Mouse (Mus musculus): ENCODE results near the gene Ube4a. TPM values are rescaled to one million over a fixed set of nuclear protein-coding genes. Genes with fewer than 3 reads are reported as not detected.

Gene Ube4a
- polyA plus RNA-seq, 1 experiment from 2014 or later = 14.7 TPM

- WGBS = under 1% methylated on average over 42 of the region's 44 CpGs
- H3K4me2 ChIP-seq = peak overlapping the region; percentile 100
- no peaks in the 10 kb centered on the region for H3K9me3 ChIP-seq (replicated peaks)
- H3K36me3 ChIP-seq = no peaks in the 10 kb centered on the region
- H3K27ac ChIP-seq = peak overlapping the region; percentile 94
- H3K4me1 ChIP-seq (replicated peaks) = peaks cover 53% of the 10 kb centered on the region
- ATAC-seq (replicated peaks; ENCODE audit: insufficient number of reproducible peaks, insufficient read depth, low FRiP score, low read depth) = peak; percentile 7
- peak overlapping the region; percentile 99 for H3K9ac ChIP-seq
- H3K4me3 ChIP-seq = peak overlapping the region; percentile 99
- H3K27me3 ChIP-seq = no peaks in the 10 kb centered on the region
Measured at GRCm38 (mm10) chr9:44880309-44881081, 84.9 kb downstream of the Ube4a start.

- H3K27ac ChIP-seq = peak overlapping the region; percentile 94
- H3K9ac ChIP-seq = peak overlapping the region; percentile 99
- H3K4me1 ChIP-seq (replicated peaks) = peaks cover 58% of the 10 kb centered on the region
- no peak for ATAC-seq (replicated peaks; ENCODE audit: insufficient number of reproducible peaks, insufficient read depth, low FRiP score, low read depth)
- H3K4me3 ChIP-seq = peak overlapping the region; percentile 99
- no peaks in the 10 kb centered on the region for H3K9me3 ChIP-seq (replicated peaks)
- H3K4me2 ChIP-seq = peak overlapping the region; percentile 100
- no peaks in the 10 kb centered on the region for H3K36me3 ChIP-seq
- no peaks in the 10 kb centered on the region for H3K27me3 ChIP-seq
- under 1% methylated on average over 13 of the region's 13 CpGs for WGBS
Measured at GRCm38 (mm10) chr9:44879694-44880271, 85.6 kb downstream of the Ube4a start.

GRCm38 (mm10) chr9:44878776-44879500 is 86.5 kb downstream of the Ube4a start:
- peak overlapping the region; percentile 99 for H3K9ac ChIP-seq
- peaks cover 64% of the 10 kb centered on the region for H3K4me1 ChIP-seq (replicated peaks)
- no peaks in the 10 kb centered on the region for H3K9me3 ChIP-seq (replicated peaks)
- H3K4me2 ChIP-seq = peak overlapping the region; percentile 100
- no peaks in the 10 kb centered on the region for H3K27me3 ChIP-seq
- no peaks in the 10 kb centered on the region for H3K36me3 ChIP-seq
- H3K27ac ChIP-seq = peak overlapping the region; percentile 94
- 27% methylated on average over 9 of the region's 9 CpGs for WGBS
- peak overlapping the region; percentile 99 for H3K4me3 ChIP-seq
- ATAC-seq (replicated peaks; ENCODE audit: insufficient number of reproducible peaks, insufficient read depth, low FRiP score, low read depth) = no peak

GRCm38 (mm10) chr9:44877686-44878085 is 87.7 kb downstream of the Ube4a start:
- Histone ChIP-seq H3K4me1 (replicated peaks) (peaks cover 69% of the 10 kb centered on the region), H3K4me3 (no peak overlapping the region), H3K27me3 (no peaks in the 10 kb centered on the region), H3K9ac (no peak overlapping the region), H3K9me3 (replicated peaks) (no peaks in the 10 kb centered on the region), H3K4me2 (no peak overlapping the region), H3K27ac (no peak overlapping the region), H3K36me3 (no peaks in the 10 kb centered on the region)
- WGBS = 84% methylated on average over 7 of the region's 7 CpGs
- no peak for ATAC-seq (replicated peaks; ENCODE audit: insufficient number of reproducible peaks, insufficient read depth, low FRiP score, low read depth)

GRCm38 (mm10) chr9:44875476-44875875 is 89.9 kb downstream of the Ube4a start:
- peak overlapping the region; percentile 19; the same call in 1 of the 2 replicates for H3K4me2 ChIP-seq
- no peak for ATAC-seq (replicated peaks; ENCODE audit: insufficient number of reproducible peaks, insufficient read depth, low FRiP score, low read depth)
- H3K4me1 ChIP-seq (replicated peaks) = peaks cover 71% of the 10 kb centered on the region
- H3K9me3 ChIP-seq (replicated peaks) = no peaks in the 10 kb centered on the region
- 0 out of 2 replicates have a peak overlapping the region, but pooled peaks have one; percentile 20 for H3K9ac ChIP-seq
- no peaks in the 10 kb centered on the region for H3K36me3 ChIP-seq
- H3K27ac ChIP-seq = peak overlapping the region; percentile 44
- H3K27me3 ChIP-seq = no peaks in the 10 kb centered on the region
- WGBS = 59% methylated on average over 7 of the region's 7 CpGs
- no peak overlapping the region for H3K4me3 ChIP-seq

GRCm38 (mm10) chr9:44874198-44874597 is 91.2 kb downstream of the Ube4a start:
- Histone ChIP-seq H3K4me2 (no peak overlapping the region), H3K27ac (no peak overlapping the region), H3K9me3 (replicated peaks) (no peaks in the 10 kb centered on the region), H3K36me3 (no peaks in the 10 kb centered on the region), H3K4me3 (no peak overlapping the region), H3K4me1 (replicated peaks) (peaks cover 66% of the 10 kb centered on the region), H3K9ac (no peak overlapping the region), H3K27me3 (no peaks in the 10 kb centered on the region)
- no peak for ATAC-seq (replicated peaks; ENCODE audit: insufficient number of reproducible peaks, insufficient read depth, low FRiP score, low read depth)

GRCm38 (mm10) chr9:44873665-44874064 is 91.7 kb downstream of the Ube4a start:
- H3K27me3 ChIP-seq = no peaks in the 10 kb centered on the region
- H3K9me3 ChIP-seq (replicated peaks) = no peaks in the 10 kb centered on the region
- no peak for ATAC-seq (replicated peaks; ENCODE audit: insufficient number of reproducible peaks, insufficient read depth, low FRiP score, low read depth)
- WGBS = 59% methylated on average over 5 of the region's 5 CpGs
- no peak overlapping the region for H3K27ac ChIP-seq
- no peaks in the 10 kb centered on the region for H3K36me3 ChIP-seq
- no peak overlapping the region for H3K9ac ChIP-seq
- H3K4me3 ChIP-seq = no peak overlapping the region
- H3K4me1 ChIP-seq (replicated peaks) = peaks cover 62% of the 10 kb centered on the region
- H3K4me2 ChIP-seq = no peak overlapping the region

Other genes with a start within 250 kb of the Ube4a start
- gene Phldb1, start 230.4 kb downstream of the Ube4a start, polyA plus RNA-seq (2015; fragmentation: Nextera tagmentation; extraction: Ambion mirVana) = 23.7 and 31.3 TPM in 2 replicates
- 106 and 125 TPM in 2 replicates for gene Arcn1, start 197.8 kb downstream of the Ube4a start, polyA plus RNA-seq (2015; fragmentation: Nextera tagmentation; extraction: Ambion mirVana)
- 54.3 and 66.6 TPM in 2 replicates for gene Ift46, start 197.7 kb downstream of the Ube4a start, polyA plus RNA-seq (2015; fragmentation: Nextera tagmentation; extraction: Ambion mirVana)
- gene Tmem25, start 166.3 kb downstream of the Ube4a start, polyA plus RNA-seq (2015; fragmentation: Nextera tagmentation; extraction: Ambion mirVana) = 2.1 and 2.8 TPM in 2 replicates
- 0.30 and 1.1 TPM in 2 replicates for gene Ttc36, start 162.5 kb downstream of the Ube4a start, polyA plus RNA-seq (2015; fragmentation: Nextera tagmentation; extraction: Ambion mirVana)
- gene Kmt2a, start 84.3 kb downstream of the Ube4a start, polyA plus RNA-seq (2015; fragmentation: Nextera tagmentation; extraction: Ambion mirVana) = 9.3 and 10.1 TPM in 2 replicates
- gene Atp5l, start 44.9 kb downstream of the Ube4a start, polyA plus RNA-seq (2015; fragmentation: Nextera tagmentation; extraction: Ambion mirVana) = 1,028 and 1,424 TPM in 2 replicates
- 5.5 and 64.7 TPM in 2 replicates for gene Cd3g, start 14.8 kb upstream of the Ube4a start, polyA plus RNA-seq (2015; fragmentation: Nextera tagmentation; extraction: Ambion mirVana)
- 1.4 and 16.0 TPM in 2 replicates for gene Cd3d, start 16.2 kb upstream of the Ube4a start, polyA plus RNA-seq (2015; fragmentation: Nextera tagmentation; extraction: Ambion mirVana)
- 2.9 and 43.3 TPM in 2 replicates for gene Cd3e, start 44.0 kb upstream of the Ube4a start, polyA plus RNA-seq (2015; fragmentation: Nextera tagmentation; extraction: Ambion mirVana)
- 1.1 and 7.4 TPM in 2 replicates for gene Mpzl2, start 74.2 kb upstream of the Ube4a start, polyA plus RNA-seq (2015; fragmentation: Nextera tagmentation; extraction: Ambion mirVana)
- gene Mpzl3, start 89.6 kb upstream of the Ube4a start, polyA plus RNA-seq (2015; fragmentation: Nextera tagmentation; extraction: Ambion mirVana) = 1.4 and 1.6 TPM in 2 replicates
- 0.19 and 0.71 TPM in 2 replicates for gene Jaml, start 113.6 kb upstream of the Ube4a start, polyA plus RNA-seq (2015; fragmentation: Nextera tagmentation; extraction: Ambion mirVana)
- gene Scn2b, start 152.2 kb upstream of the Ube4a start, polyA plus RNA-seq (2015; fragmentation: Nextera tagmentation; extraction: Ambion mirVana) = 1.2 and 2.6 TPM in 2 replicates
- gene Scn4b, start 172.8 kb upstream of the Ube4a start, polyA plus RNA-seq (2015; fragmentation: Nextera tagmentation; extraction: Ambion mirVana) = 0.16 and 1.2 TPM in 2 replicates
- gene BC049352, start 216.4 kb upstream of the Ube4a start, polyA plus RNA-seq (2015; fragmentation: Nextera tagmentation; extraction: Ambion mirVana) = not detected in 2 replicates
- 0.21 and 0.85 TPM in 2 replicates for gene Tmprss4, start 238.5 kb upstream of the Ube4a start, polyA plus RNA-seq (2015; fragmentation: Nextera tagmentation; extraction: Ambion mirVana)